Mouse (Mus musculus) B cell, adult 67 days (primary cell): ENCODE measurements around the gene Dnaja4. TPM values are rescaled to one million over a fixed set of nuclear protein-coding genes. Genes with fewer than 3 reads are reported as not detected.

ENCODE experiments used
- total RNA-seq, 2 experiments: library from RNA; stranded (reverse); gene quantifications; 4 replicates each; pipeline ENCODE4 v1.2.4; 2023

The Dnaja4 gene
- total RNA-seq: 1 to 10 TPM; 1.5 to 1.9 TPM

DNA sequence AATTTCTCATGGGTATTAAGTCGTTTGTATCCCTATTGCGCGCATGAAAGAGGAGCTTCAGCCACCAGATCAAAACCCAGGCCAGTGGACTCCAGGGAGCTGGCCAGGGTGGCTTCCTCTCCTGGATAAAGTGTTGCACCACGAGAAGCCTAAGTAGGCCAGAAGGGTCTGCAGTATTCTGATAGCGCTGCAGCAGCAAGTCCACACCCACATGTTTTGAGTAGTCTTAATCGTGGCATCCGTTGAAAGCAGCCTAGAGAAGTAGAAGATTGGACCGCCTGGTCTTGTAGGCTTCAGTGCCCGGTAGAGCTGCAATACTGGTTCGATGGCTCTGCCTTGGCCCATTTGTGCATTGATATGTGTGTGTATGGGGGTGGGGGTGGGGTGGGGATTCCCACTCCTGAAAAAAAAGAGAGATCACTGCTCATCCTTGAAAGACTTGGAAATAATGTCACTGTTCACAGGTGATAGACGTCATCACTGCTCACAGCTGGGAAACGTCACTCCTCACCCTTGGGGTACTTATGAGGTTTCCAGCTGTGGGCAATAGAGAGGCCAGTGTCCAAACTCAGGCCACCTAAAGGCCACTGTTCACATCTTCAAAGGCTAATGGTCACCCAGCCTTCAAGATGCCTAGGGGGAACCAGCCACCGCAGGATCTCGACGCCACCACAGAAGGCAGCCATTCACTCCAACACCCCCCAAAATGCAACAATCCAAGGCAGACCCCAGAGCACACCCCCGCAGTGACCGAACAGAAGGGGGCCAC lies at the start of gene Dnaja4:
Gene Dnaja4, plus strand, starts transcription at position 556 of the 769 bp plus-strand sequence.

DNA sequence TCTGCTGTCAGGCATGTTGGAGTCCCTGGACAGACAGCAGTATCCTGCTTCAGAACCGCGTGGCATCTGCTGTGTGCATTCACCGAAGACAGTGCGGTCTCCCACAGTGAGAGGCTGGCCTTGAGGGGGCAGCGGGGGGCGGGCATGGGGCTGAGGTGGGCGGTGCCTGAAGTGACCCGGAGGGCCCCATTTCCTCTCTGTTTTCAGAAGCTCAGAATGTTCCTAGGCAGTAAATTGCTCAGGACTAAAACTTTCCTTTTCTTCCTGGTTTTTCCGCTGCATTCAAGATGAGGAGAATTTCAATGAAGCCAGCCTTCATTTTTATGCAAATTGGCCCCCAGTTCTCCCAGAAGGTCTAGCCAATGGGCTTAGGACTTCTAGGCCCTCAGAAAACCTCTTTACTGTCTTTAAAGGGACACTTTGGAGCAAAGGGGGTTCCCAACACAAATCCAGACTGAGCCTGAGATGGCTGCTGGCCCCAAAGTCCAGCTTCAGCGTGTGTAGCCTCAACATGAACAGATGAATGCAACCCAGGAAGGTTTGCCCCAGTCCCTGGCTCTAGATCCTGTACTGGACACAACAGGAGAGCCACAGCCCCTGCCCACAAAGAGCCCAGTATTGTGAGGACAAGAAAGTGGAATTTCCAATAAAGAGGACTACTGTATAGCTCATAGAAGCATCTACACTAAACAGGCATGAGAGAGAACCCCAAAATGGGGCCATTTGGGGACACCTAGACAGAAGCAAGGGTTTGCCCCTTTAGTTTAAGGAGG lies 36.9 kb upstream of the Dnaja4 start, which contains the start of gene Acsbg1:
Gene Acsbg1, minus strand, starts transcription at position 266 of the 773 bp plus-strand sequence.

DNA sequence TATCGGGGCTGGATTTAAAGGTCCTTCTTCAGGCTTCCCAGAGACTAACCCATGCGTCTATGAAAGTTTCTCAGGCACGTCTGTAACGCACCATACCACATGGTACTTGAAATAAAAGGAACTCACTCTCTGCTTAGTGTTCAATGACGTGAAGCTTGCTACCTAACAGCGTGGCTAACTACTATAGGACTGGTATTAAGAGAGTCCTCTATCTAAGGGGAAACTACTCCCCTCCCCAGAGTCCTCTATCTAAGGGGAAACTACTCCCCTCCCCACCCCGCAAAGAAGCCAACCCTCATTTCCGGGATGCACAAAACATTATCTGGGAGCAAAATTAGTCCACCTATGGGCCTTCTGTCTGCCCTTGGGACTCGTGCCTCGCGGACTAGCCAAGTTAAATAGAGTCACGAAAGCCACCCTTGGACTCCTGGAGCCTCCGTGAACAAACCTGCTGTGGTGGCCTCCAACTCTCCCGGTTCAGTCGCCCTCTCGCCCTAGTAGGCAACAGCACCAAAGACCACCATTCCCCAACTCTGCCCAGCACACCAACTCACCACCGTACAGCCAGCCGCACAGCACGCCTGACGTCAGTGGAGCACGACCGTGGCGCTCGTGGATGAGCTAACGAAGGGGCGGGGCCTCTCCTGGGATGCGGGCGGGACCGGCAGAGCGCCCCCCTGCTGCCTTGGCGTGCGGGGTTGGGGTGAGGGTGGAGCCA lies 35.4 kb downstream of the Dnaja4 start, which contains the start of gene Wdr61:
Gene Wdr61, minus strand, starts transcription at position 599 of the 718 bp plus-strand sequence.

DNA sequence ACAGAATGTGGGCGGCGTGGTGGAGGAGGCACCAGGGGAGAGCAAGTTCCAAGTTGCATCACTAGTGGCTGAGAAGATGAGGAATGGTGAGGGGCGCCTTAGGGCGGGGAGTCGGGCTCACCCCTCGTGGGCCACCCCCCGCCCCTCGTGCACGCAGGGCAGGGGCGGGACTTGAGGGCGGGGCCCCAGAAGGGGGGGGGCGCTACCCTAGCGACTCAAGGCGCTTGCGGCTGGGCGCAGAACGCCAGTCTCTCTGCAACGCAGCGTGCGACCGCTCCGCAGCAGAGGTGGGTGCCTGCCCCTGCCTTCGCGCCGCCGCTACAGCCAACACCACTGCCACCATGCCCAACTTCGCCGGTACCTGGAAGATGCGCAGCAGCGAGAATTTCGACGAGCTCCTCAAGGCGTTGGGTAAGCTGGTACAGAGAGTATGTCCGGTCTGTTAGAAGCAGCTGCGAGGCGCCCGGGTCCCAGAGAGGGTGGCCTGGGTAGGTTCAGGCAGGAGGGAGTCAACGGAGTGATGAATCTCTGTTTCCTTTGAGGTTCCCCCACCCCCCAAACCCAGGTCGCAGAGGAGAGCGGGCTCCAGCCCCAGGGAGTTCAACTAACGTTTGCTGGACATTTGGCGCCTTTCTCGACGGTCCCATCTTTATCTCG lies 66.0 kb downstream of the Dnaja4 start, which contains the start of gene Crabp1:
Gene Crabp1, plus strand, starts transcription at position 188 of the 657 bp plus-strand sequence.

Other genes starting within 250 kb of the Dnaja4 start
- gene Dmxl2, start 197.2 kb upstream of the Dnaja4 start, total RNA-seq: under 1 TPM; 0.33 to 0.52 TPM
- not detected for gene Sh2d7, start 159.9 kb upstream of the Dnaja4 start, total RNA-seq
- 1 to 10 TPM; 1.9 to 2.5 TPM for gene Cib2, start 138.7 kb upstream of the Dnaja4 start, total RNA-seq
- gene Idh3a, start 112.5 kb upstream of the Dnaja4 start, total RNA-seq: 10 to 100 TPM; 33.0 to 44.5 TPM
- under 1 TPM; 0.17 to 0.39 TPM for gene Acsbg1, start 37.0 kb upstream of the Dnaja4 start, total RNA-seq
- 10 to 100 TPM; 53.3 to 55.1 TPM for gene Wdr61, start 35.6 kb downstream of the Dnaja4 start, total RNA-seq
- not detected for gene Crabp1, start 65.9 kb downstream of the Dnaja4 start, total RNA-seq
- gene Ireb2, start 164.9 kb downstream of the Dnaja4 start, total RNA-seq: 10 to 100 TPM; 58.8 to 63.3 TPM
- gene Hykk, start 218.4 kb downstream of the Dnaja4 start, total RNA-seq: 1 to 10 TPM; 1.4 to 1.8 TPM